Mouse (Mus musculus): ENCODE measurements around the gene Xirp1.
"Not testable (repeated sequence)": the region's sequence is repeated elsewhere in the genome, so short reads cannot be mapped to it uniquely, and the experiment has no call there.

The Xirp1 gene

DNA sequence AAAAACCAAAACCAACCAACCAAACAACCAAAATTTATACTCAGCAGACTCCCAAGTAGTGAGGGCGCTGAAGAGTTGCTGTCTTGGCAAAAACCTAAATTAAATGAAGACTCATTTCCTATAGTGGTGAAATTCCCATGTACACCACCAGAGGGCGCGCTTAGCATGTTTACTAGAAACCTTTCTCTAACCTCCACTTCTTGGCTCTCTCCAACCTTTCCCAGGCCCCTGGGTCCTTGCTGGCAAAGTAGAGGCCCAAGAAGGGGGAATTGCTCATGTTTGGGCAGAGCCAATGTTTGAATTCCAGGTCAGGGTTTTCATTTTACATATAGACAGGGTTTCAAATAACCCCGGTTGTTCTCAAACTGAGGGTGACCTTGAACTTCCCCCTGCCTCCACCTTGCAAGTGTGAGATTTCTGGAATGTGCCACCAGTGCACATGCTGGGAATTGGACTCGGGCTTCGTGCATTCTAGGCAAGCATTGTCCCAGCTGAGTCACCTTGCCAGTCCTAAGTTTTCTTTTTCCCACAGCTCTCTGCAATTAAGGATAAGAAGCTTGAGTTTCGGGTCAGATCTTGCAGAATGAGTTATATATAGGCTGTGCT lies 3.0 kb downstream of the Xirp1 start:
- peak; percentile 70 for DNase-seq (ENCODE audit: inconsistent ontology term)

DNA sequence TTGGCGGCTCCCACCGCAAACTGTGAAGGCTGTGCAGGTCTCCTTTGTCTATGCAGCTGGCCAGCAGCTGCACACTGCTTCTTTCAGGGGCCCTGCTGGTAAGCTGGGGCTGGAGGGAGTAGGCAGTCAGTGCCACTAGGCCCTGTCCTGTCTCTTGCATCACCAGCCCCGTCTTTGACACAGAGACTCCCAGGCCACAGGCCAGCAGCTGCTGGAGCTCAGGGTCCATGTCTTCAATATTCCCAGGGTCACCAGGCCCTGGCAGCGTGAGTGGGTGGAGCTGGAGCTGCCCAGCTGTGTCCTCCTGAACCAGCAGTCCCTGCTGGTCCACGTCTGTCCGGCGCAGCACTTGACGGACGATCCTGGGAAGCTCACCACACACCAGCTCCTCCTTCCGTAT lies 6.4 kb downstream of the Xirp1 start:
- DNase-seq (ENCODE audit: inconsistent ontology term): no peak

DNA sequence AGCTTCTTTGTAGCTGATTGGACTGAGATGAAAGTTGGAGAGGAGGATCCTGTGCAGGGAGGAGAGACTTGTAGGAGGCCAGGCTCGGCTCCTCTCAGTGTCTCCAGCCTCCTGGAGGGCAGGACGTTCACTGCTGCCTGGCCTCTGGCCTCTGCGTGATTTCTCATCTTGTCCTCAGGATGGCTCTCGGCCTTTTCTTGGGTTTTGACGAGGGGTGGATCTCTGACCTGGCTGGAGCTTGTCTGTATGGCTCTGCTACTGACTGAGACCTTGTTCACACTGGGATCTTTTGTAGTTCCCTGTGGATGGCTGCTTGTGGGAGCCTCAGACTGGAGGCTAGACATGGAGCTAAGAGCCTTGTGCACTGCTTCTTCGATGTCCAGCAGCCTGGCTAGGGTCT lies 8.6 kb downstream of the Xirp1 start:
- DNase-seq (ENCODE audit: inconsistent ontology term): no peak

DNA sequence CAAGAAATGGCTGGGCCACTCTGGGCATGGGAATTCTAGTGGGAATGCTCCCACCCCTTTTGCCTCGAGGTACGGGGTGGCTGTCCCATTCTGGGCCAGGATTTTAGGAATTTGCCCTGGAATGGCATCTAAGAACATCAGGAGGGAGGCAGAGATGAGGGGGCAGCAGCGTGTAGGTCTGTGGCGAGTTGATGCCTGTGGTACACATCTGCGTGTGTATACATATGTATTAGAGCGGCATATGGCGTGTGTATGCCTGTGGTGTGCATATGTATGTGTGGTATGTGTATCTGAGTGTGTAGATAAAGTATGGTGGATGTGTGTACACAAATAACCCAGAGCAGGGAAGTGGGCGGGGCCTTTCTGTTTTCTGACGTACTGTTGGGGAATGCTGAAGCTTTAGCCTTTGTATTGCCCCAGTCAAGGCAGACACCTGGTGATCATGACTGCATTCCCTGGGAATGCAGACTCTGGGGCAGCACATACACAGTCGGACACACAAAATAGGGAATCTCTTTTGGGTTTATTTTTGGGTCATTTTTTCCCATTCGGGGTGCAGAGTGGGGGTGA lies 10.1 kb downstream of the Xirp1 start:
- DNase-seq (ENCODE audit: inconsistent ontology term): peak; percentile 89

DNA sequence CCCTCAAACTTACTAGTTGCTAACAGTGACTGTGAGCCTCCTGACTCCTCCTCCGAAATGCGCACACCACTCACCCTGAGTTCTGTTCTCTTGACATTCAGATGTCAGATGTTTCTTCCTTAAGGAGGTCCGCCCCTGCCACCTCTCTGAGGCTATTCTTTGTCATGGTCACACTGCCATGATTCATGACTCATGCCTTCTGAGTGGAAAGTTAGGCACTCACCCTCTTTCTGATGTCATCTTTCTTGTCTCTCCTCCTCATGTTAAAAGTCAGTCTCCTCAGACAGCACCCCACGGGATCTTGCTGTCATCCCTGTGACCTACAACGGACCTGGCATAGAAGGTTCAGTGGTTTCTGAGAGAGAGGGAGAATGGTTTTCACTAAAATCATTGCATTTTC lies 10.6 kb downstream of the Xirp1 start:
- peak; percentile 65 for DNase-seq (ENCODE audit: inconsistent ontology term)

DNA sequence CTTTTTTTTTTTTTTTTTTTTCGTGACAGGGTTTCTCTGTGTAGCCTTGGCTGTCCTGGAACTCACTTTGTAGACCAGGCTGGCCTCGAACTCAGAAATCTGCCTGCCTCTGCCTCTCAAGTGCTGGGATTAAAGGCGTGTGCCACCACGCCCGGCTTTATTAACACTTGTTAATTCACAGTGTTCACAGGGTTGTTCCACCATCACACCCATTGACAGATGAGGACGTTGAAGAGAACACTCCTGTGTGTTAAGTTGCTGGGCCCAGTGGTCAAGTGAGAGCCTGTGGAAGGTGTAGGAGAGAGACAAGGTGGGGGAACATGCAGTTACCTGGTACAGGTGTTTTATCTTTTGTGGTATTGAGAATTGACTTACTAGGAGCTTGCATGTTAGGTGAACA lies 11.2 kb downstream of the Xirp1 start:
- DNase-seq (ENCODE audit: inconsistent ontology term): not testable (repeated sequence)

DNA sequence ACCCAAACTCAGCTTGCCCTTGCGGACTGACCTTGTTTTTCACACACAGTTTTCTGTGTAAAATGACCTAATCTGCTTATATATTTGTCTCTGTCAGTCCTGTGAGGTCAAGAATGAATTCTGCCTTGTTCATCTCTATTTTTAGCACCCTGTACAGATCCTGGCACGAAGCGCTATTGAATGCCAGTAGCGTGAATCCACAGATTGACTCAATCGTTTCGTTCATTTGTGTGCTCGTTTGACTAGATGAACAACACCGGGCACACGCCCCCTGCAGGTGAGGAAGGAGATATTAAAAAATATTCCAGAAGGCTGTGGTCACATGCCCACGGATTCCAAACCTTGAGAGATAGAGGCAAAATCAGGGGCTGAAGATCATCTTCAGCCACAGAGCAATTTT lies 11.9 kb downstream of the Xirp1 start:
- DNase-seq (ENCODE audit: inconsistent ontology term): peak; percentile 96

DNA sequence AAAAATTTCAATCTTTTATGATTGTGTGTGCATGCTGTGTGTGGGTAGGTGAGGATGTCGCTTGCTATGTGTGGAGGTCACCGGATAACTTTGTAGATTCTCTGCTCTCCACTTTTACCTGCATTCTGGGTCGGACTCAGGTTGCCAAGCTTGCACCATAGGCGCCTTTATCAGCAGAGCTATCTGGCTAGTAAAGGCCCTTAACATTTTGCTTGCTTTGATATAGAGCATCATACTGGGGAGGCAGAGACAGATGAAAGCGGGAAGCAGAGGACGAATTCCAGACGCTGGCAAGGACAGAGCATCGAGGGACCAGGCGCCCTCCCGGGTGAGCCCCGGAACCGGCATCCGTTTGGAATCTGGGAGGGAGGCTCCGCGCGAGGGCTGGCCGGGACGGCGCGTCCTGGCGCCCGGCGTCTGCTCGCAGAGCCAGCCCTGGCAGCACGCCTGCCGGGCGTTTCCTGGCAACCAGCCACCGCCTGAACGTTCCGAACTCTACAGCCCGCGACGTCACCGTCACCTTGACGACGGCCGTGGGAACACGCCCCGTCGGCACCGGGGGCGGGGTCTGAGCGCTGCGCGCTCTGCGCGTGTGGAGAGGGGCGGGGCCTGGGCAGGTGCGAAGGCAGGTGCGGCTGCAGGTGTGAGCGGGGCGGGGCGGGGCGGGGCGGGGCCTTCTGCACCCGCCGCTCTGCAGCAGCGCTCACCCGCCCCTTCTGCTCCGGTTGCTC lies 12.5 kb downstream of the Xirp1 start:
- DNase-seq (ENCODE audit: inconsistent ontology term): peak; percentile 97

DNA sequence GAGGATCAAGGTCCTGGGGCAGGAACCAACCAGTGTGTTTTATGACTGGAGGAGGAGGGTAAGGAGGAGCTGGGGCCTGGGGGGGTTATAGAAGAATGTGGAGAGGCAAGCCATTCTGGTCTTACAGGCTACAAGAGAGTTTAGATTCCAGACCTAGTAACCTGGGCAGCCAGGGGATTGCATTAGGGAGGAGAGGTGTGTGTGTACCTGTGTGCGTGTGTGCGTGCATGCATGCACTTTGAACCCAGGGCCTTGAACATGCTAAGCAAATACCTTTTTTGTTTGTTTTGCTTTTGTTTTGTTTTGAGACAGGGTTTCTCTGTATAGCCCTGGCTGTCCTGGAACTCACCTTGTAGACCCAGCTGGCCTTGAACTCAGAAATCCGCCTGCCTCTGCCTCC lies 13.5 kb downstream of the Xirp1 start:
- DNase-seq (ENCODE audit: inconsistent ontology term): no peak

DNA sequence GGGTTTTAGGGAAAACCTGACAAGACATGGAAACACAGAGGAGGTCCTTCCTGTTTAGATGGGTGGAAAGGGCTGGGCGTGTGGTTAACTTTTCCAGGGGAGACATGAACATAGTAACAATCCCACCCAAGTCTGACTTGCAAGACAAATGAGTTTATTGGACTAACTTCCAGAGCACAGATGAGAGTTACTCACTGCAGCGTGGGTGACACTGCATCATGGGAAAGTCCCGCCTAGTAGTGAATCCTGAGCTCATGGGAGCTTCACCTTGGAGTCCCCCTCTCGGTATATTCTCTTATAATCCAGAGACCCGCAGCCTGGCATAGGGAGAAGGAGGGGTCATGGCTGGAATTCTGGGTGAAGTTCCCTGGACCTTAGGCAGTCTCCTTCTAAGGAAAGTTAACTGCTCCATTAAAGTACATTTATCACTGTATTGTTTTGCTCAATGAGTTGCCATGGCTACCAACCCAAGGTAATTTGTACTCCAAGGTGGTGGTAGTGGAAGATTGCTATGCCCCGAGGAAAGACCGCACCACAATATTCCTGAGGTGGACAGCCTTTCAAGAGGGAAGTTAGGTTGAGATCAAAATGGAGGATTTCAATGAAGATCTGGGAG lies 14.1 kb downstream of the Xirp1 start:
- DNase-seq (ENCODE audit: inconsistent ontology term): no peak

DNA sequence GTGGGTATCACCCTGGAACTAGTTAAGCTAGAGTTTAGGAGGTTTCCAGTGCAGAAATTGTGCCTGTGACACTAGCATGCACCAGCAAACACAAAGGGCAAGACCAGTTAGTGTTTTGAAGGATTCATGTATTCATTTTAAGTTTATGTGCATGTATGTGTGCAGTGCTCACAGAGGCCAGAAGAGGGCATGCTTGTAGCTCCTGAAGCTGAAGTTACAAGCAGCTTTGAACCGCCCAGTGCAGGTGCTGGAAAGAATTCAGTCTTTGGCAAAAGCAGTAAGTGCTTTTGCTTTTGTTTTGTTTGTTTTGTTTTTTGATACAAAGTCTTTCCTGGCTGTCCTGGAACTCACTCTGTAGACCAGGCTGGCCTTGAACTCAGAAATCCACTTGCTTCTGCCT lies 15.6 kb downstream of the Xirp1 start:
- no peak for DNase-seq (ENCODE audit: inconsistent ontology term)

DNA sequence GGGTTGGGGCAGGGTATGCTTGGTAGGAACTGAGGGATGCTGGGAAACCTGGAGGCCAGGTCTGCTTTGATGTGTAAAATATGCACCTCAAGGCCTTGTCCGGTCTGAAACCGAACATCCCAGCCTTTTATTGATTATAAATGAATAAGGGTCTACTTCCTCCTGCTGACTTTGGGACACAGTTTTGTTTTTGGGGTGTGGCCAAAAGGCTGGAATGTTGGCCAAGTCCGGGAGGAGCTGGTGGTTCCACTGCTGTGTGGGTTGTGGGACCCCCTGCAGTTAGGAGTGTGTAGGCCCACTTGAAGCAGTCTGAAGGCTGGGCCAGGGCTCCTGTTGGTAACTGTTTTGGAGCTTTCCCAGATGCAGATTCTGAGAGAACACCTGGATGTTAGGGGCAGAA lies 17.5 kb downstream of the Xirp1 start:
- DNase-seq (ENCODE audit: inconsistent ontology term): no peak

DNA sequence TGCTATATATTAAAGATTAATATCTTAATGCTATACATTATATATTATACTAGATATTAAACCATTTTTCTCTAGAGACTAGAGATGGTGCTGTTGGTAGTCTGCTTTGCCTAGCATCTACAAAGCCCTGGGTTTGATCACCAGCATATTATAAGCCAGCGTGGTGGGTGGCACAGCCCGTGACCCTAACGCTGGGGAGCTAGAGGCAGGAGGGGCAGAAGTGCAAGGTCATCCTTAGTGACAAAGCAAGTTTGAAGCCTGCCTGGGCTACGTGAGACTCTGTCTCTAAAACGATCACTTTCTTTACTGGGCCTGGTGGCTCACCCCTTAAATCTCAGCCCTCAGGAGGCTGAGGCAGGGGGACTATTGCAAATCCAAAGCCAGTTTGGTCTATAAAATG lies 20.5 kb downstream of the Xirp1 start:
- no peak for DNase-seq (ENCODE audit: inconsistent ontology term)

DNA sequence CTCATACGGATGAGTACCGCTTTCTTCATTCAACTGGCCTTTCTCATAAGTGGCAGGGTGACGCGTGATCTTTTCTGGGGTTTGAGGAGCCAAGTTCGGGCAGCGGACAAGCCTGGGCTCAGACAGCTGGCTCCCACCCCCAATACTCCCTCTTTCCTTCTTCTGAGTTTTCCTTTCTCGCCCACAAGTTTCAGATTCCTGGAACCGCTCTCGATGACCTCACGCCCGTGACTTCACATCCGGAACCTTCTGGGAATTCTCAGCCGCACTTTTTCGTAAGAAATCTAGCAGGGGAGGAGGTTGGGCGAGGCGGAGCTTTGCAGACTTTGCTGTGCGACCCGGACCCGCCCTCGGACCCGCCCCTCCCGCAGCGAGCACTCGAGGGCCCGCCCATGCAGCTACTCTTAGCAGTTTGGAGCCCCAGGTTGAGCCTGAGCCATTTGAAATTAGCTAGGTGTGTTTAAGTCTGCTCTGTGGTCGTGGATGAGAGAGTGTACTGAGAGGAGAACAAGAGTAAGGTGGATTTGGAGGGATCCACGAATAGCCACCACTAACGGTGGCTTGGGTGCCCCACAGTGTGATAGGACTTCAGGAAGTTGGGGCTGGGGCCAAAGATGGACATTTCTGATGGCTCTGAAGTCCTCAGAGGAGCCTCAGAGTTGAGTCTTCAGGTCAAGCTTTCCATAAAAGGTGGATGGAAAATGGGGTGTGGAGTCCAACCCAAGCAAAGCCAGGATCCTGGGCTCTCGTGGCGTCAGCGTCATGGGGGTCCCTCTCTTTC lies 21.3 kb downstream of the Xirp1 start:
- DNase-seq (ENCODE audit: inconsistent ontology term): peak; percentile 96

DNA sequence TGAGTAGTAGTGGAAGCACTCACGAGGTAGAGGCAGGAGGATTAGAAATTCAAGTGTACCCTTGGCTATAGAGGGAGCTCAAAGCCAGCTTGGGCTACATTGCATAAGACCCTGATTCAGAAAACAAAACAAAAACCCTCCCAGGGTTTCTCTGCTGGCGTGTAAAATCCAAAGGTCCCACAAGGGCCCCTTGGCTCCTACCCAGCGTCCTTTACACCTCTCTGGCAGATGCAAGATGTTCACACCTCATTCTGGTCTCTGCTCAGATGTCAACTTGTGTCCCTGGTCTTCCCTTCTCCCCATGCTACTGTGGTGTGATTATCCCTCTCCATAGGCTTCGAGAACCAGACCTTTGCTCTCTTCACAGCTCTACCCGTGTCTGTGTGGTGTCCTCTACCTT lies 22.6 kb downstream of the Xirp1 start:
- DNase-seq (ENCODE audit: inconsistent ontology term): no peak

DNA sequence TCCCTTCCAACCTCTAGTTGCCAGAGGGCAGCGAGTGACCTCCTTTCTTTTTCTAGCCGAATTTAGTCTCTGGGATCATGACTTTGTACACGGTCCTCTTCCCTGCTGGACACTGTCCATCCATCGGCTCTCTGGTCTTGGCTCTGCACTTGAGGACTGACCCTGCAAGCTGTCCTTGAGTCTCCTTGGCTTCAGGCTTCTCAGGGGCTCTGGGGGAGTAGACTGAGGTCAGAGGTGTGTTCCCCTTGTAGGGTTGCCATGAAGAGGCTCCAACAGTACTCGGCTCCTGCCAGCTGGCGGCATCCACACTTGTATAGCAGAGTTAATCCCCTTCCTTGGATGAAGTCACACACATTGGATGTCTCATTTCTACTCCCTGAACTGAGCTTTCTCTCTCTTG lies 23.8 kb downstream of the Xirp1 start:
- DNase-seq (ENCODE audit: inconsistent ontology term): no peak

DNA sequence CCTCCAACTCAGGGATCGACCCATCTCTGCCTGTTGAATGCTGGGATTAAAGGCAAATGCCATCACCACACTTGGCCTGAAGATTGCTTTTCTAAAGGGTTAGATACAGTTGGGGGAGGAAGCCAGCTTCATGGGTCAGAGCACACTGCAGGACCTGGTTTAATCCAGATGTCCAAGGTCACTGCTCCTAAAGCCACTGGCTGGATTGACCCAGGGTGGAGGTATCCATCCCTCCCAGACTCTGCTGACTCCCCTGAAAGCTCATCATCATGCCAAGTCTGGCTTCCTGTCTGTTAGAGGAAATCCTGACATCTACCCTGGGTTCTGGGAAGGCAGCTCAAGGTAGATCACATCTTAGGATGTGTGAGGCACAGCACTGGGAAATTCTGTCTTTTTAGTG lies 24.6 kb downstream of the Xirp1 start:
- no peak for DNase-seq (ENCODE audit: inconsistent ontology term)

DNA sequence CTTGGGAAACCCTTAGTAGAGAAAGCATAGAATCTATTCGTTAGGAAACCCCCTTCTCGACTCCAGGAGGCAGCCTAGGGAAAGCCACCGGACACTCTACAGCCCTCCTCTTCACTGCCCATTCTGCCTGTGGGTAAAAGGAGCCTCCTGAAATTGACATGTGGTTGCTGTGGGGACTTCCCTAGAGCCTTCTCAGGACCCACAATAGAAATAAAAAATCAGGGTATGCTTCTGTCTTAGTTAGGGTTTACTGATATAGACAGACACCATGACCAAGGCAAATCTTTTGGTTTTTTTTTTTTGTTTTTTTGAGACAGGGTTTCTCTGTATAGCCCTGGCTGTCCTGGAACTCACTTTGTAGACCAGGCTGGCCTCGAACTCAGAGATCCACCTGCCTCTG lies 27.3 kb downstream of the Xirp1 start:
- DNase-seq (ENCODE audit: inconsistent ontology term): no peak

DNA sequence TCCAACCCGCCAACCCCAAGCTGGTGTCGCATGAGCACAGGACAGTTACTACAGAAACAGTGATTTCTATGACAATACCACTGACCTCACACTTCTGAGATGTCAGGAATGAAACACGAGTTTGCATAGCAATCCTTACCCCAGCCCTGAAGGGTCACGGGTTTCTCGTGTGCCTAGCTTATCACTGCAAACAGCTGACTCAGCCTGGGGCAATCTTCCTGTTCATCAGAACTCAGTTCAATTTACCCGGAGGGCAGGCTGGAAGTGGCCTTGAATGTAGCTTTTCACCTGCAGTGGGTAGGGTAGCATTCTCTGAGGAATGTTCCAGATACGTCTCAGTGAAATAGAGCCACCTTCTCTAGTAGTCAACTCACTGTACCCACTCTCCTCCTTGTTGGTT lies 29.2 kb downstream of the Xirp1 start:
- no peak for DNase-seq (ENCODE audit: inconsistent ontology term)

DNA sequence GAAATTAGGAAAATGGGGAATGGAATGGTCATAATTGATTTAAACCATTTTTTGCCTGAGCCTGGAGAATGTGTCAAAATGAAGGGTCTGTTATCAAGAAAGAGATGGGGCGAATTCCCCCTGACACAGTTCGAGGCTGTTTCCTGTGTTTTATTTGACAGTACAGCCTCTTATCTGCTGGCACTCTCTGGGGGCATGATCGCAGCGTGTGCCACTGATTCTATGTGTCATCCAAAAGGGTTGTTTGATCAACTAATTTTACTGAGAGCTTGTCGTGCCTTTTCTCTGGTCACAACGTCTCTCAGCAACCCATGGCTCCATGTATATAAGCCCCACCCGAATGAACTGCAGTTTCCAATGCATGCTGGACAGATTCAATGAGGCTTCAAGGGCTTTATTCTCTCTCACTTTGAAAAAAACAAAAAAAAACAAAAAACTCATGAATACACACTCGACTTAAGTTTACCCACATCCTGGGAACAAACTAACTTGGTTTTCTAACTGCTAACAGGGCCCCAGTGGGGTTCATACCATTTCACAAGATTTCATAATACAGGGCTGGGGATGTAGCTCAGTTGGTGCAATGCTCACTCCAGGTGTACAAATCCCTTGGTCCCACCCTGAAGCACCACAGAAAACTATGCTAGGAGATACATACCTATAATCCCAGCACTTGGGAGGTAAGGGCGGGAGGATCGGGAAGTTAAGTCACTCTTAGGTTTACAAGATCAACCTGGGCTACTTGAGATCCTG lies 30.1 kb downstream of the Xirp1 start:
- no peak for DNase-seq (ENCODE audit: inconsistent ontology term)

DNA sequence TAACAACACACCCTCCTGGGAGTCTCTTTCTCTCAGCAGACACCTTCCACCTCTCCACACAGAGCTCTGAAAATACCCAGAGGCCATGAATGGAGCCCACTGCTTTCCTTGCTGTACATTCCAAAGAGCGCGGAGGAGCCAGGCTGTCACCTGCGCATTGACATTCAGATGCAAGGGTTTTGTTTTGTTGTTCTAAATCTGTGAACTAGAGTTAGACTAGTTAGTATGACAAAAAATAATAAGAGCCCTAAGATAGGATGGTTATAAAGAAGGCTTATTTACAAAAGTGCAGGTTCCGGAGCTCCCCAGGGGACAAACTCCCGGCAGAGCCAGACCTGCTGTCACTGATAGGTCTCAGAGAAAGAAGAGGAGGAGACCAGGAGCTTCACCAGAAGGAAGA lies 32.1 kb downstream of the Xirp1 start:
- no peak for DNase-seq (ENCODE audit: inconsistent ontology term)

DNA sequence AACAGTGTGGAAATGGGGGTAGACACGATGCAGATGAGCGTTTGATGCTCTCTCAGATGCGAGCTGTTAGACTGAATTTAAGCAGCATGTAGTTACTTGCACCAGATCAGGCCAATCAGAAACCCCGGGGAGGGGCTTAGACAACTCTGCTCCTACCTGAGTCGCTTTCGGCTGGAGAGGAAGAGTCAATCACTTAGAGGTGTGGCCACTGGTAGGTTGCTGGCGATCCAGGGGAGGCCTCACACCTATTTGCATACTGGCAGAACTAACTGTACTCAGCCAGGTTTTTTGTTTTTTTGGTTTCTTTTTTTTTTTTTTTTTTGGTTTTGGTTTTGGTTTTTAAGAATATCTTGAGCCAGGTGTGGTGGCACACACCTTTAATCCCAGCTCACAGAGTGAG lies 35.1 kb downstream of the Xirp1 start:
- DNase-seq (ENCODE audit: inconsistent ontology term): no peak
